ENCODE assay signal across 8 mouse cellular contexts in genomic region chr9:40872156-40872478, GRCm38 (mm10). TPM values are rescaled to one million over a fixed set of nuclear protein-coding genes. Genes with fewer than 3 reads are reported as not detected.
DNase-seq lines count a peak whose midpoint lies in the region; ATAC-seq and TF ChIP-seq lines count a peak whose summit lies in the region.
"Had no signal": no experiment of that assay in that cellular context is flagged by ENCODE, and none has a peak within 500 bp of the region (broad histone marks: within the 10 kb centered on the region; RNA-seq: fewer than 3 reads in every experiment).

No protein-coding gene starts in this region.

- no peaks in the 10 kb centered on the region for H3K36me3 ChIP-seq in heart, postnatal 0 days (replicated peaks; ENCODE audit: control insufficient read depth, insufficient read depth, low read length)
- H3K36me3 ChIP-seq in megakaryocyte, embryonic 14.5 days (replicated peaks; ENCODE audit: low read length): no peaks in the 10 kb centered on the region
- H3K36me3 ChIP-seq: limb, embryonic 15.5 days had no signal

- no peak overlapping the region for H3K4me2 ChIP-seq in heart, postnatal 0 days (ENCODE audit: low read depth, low read length)

- ATAC-seq in heart, postnatal 0 days (ENCODE audit: insufficient read depth, low read depth): no peak

- 7% methylated on average over 8 of the region's 8 CpGs for WGBS in bone marrow, adult 2 months
- WGBS in heart, postnatal 0 days: 7% methylated on average over 8 of the region's 8 CpGs

- DNase-seq in layer of hippocampus, adult 9-11 months: peak; percentile 4
- DNase-seq in layer of hippocampus, adult 18-20 months (ENCODE audit: low spot score in 2 of 2): no peak
- DNase-seq in heart, postnatal 0 days (ENCODE audit: low spot score): no peak
- no peak for DNase-seq in gastrocnemius, postnatal 4 days (ENCODE audit: low spot score in 2 of 2)
- no peak for DNase-seq in MN1 (ENCODE audit: low spot score)

- no peak overlapping the region for H3K27ac ChIP-seq in bone marrow, adult 2 months (ENCODE audit: control insufficient read depth, insufficient read depth, low read depth, low read length, poor library complexity)
- H3K27ac ChIP-seq in heart, postnatal 0 days (ENCODE audit: low read depth): no peak overlapping the region
- H3K27ac ChIP-seq: limb, embryonic 15.5 days had no signal

- no peaks in the 10 kb centered on the region for H3K4me1 ChIP-seq in bone marrow, adult 2 months (ENCODE audit: control insufficient read depth, insufficient read depth, low read length)
- no peaks in the 10 kb centered on the region for H3K4me1 ChIP-seq in heart, postnatal 0 days (ENCODE audit: control insufficient read depth, insufficient read depth)
- H3K4me1 ChIP-seq in megakaryocyte, embryonic 14.5 days: peaks cover 18% of the 10 kb centered on the region

- H3K4me3 ChIP-seq in bone marrow, adult 2 months (replicated peaks; ENCODE audit: control insufficient read depth, low read depth, low read length): no peak overlapping the region
- peak overlapping the region; percentile 22 for H3K4me3 ChIP-seq in heart, postnatal 0 days (ENCODE audit: low read depth, low read length)
- H3K4me3 ChIP-seq in megakaryocyte, embryonic 14.5 days (replicated peaks): peak overlapping the region; percentile 80
- H3K4me3 ChIP-seq: limb, embryonic 15.5 days had no signal

- H3K9me3 ChIP-seq in heart, postnatal 0 days (replicated peaks; ENCODE audit: control insufficient read depth, low read length): no peaks in the 10 kb centered on the region
- 0 out of 2 replicates have a peak, but pooled peaks cover 3% of the 10 kb centered on the region for H3K9me3 ChIP-seq in megakaryocyte, embryonic 14.5 days
- H3K9me3 ChIP-seq: limb, embryonic 15.5 days had no signal

- no peak overlapping the region for H3K9ac ChIP-seq in heart, postnatal 0 days (replicated peaks; ENCODE audit: low read depth, low read length)
- H3K9ac ChIP-seq: limb, embryonic 15.5 days had no signal

- H3K27me3 ChIP-seq in heart, postnatal 0 days (ENCODE audit: control insufficient read depth, insufficient read depth, low read length): peaks cover 77% of the 10 kb centered on the region
- peaks cover 79% of the 10 kb centered on the region for H3K27me3 ChIP-seq in megakaryocyte, embryonic 14.5 days (replicated peaks)

- TF ChIP-seq EP300 in heart, postnatal 0 days (IDR thresholded peaks at IDR 0.05; ENCODE audit: low read depth): no peak

- TF ChIP-seq POLR2A in bone marrow, adult 2 months (IDR thresholded peaks at IDR 0.05; ENCODE audit: borderline replicate concordance, control insufficient read depth, low read depth, low read length): no peak

- TF ChIP-seq CTCF in bone marrow, adult 2 months (IDR thresholded peaks at IDR 0.05; ENCODE audit: control insufficient read depth, insufficient read depth, low read length): peak; percentile 36; the same call in 1 of the 2 replicates
- no peak for TF ChIP-seq CTCF in heart, postnatal 0 days (IDR thresholded peaks at IDR 0.05; ENCODE audit: low read depth)

RNA-seq across cellular contexts. Expression of gene Bsx, which starts 1.8 kb away (rescaled TPM):
- not detected for total RNA-seq in layer of hippocampus, adult 18-20 months (2021)
- not detected in 2 replicates for polyA plus RNA-seq in bone marrow, adult 2 months (2011; ENCODE audit: insufficient read depth, insufficient read length, low replicate concordance, missing spikeins)
- not detected in 2 replicates for total RNA-seq in heart, postnatal 0 days (2014; rRNA removed; ENCODE audit: low replicate concordance)
- not detected in 2 replicates for polyA plus RNA-seq in heart, postnatal 0 days (2015; fragmentation: Nextera tagmentation; extraction: Ambion mirVana)
- polyA plus RNA-seq in megakaryocyte, embryonic 14.5 days (2012; ENCODE audit: insufficient read depth, low replicate concordance): not detected in 2 replicates
- not detected for total RNA-seq in gastrocnemius, postnatal 4 days (2021)
- polyA plus RNA-seq: limb, embryonic 15.5 days had no signal
